Mouse (Mus musculus) limb, embryonic 12.5 days (tissue): ENCODE measurements around the gene Limk1. TPM values are rescaled to one million over a fixed set of nuclear protein-coding genes. Genes with fewer than 3 reads are reported as not detected.

ENCODE experiments used
- ATAC-seq: fragments of 200-750 bp; cut with Nextera tagmentation; 2 replicates; pipeline ENCODE4 v1.8.0; 2017; ENCODE audit warnings: low read depth, moderate TSS enrichment; ENCODE audit not compliant: insufficient number of reproducible peaks, insufficient read depth, low FRiP score, low TSS enrichment
- H3K27ac ChIP-seq: fragments of 300-500 bp; sonication (generic); 2 replicates; pipeline ENCODE4 v1.5.1; 2016; ENCODE audit warnings: mild to moderate bottlenecking, moderate library complexity
- H3K27me3 ChIP-seq: fragments of 300-500 bp; sonication (generic); 2 replicates; pipeline ENCODE4 v1.6.1; 2016; ENCODE audit warnings: mild to moderate bottlenecking, moderate library complexity
- H3K36me3 ChIP-seq: fragments of 300-500 bp; sonication (generic); 2 replicates; pipeline ENCODE4 v1.6.1; 2016; ENCODE audit warnings: mild to moderate bottlenecking, moderate library complexity
- H3K4me1 ChIP-seq: fragments of 300-500 bp; sonication (generic); replicated peaks from 2 replicates; pipeline ENCODE4 v1.6.1; 2016
- H3K4me2 ChIP-seq: fragments of 300-500 bp; sonication (generic); 2 replicates; pipeline ENCODE4 v1.6.1; 2016; ENCODE audit warnings: mild to moderate bottlenecking, moderate library complexity
- H3K4me3 ChIP-seq: fragments of 300-500 bp; sonication (generic); replicated peaks from 2 replicates; pipeline ENCODE4 v1.5.1; 2016; ENCODE audit warnings: mild to moderate bottlenecking
- H3K9ac ChIP-seq: fragments of 300-500 bp; sonication (generic); replicated peaks from 2 replicates; pipeline ENCODE4 v1.6.1; 2016; ENCODE audit warnings: mild to moderate bottlenecking, moderate library complexity
- H3K9me3 ChIP-seq: fragments of 300-500 bp; sonication (generic); 2 replicates; pipeline ENCODE4 v1.6.1; 2016; ENCODE audit warnings: mild to moderate bottlenecking, moderate library complexity
- WGBS: fragments of 180-500 bp; shearing (Covaris S2); methylation state at CpG from one replicate; pipeline ENCODE4 v1.1.7; 2016; 5-methylcytosine and 5-hydroxymethylcytosine counted together
- polyA plus RNA-seq: library from polyadenylated mRNA; unstranded; fragments of >200 nt; fragmentation: Nextera tagmentation; extraction: Ambion mirVana; gene quantifications from 2 replicates; pipeline ENCODE4 v1.2.1, GENCODE M21; 2016

The Limk1 gene
- polyA plus RNA-seq, 1 experiment from 2014 or later, result 10.6 TPM

- H3K27me3 ChIP-seq, result peaks cover 14% of the 10 kb centered on the region
- no peak overlapping the region for H3K27ac ChIP-seq
- H3K4me3 ChIP-seq, result no peak overlapping the region
- H3K4me1 ChIP-seq, result no peaks in the 10 kb centered on the region
- H3K9ac ChIP-seq, result no peak overlapping the region
- no peaks in the 10 kb centered on the region for H3K9me3 ChIP-seq
- ATAC-seq, result peak; percentile 59; the same call in 1 of the 2 replicates
- H3K36me3 ChIP-seq, result no peaks in the 10 kb centered on the region
- no peak overlapping the region for H3K4me2 ChIP-seq
Measured at GRCm38 (mm10) chr5:134704157-134704556, 15.8 kb upstream of the Limk1 start.

- no peak overlapping the region for H3K9ac ChIP-seq
- 60% methylated on average over 2 of the region's 2 CpGs for WGBS
- no peak for ATAC-seq
- H3K4me2 ChIP-seq, result no peak overlapping the region
- no peaks in the 10 kb centered on the region for H3K36me3 ChIP-seq
- no peaks in the 10 kb centered on the region for H3K27me3 ChIP-seq
- H3K9me3 ChIP-seq, result no peaks in the 10 kb centered on the region
- no peak overlapping the region for H3K27ac ChIP-seq
- no peaks in the 10 kb centered on the region for H3K4me1 ChIP-seq
- H3K4me3 ChIP-seq, result no peak overlapping the region
Measured at GRCm38 (mm10) chr5:134695539-134695938, 7.1 kb upstream of the Limk1 start.

GRCm38 (mm10) chr5:134695082-134695481, 6.7 kb upstream of the Limk1 start:
- H3K4me2 ChIP-seq, result no peak overlapping the region
- 10% methylated on average over 2 of the region's 2 CpGs for WGBS
- H3K27me3 ChIP-seq, result no peaks in the 10 kb centered on the region
- no peak for ATAC-seq
- no peak overlapping the region for H3K4me3 ChIP-seq
- no peaks in the 10 kb centered on the region for H3K36me3 ChIP-seq
- no peak overlapping the region for H3K9ac ChIP-seq
- H3K9me3 ChIP-seq, result no peaks in the 10 kb centered on the region
- H3K4me1 ChIP-seq, result no peaks in the 10 kb centered on the region
- no peak overlapping the region for H3K27ac ChIP-seq

- ATAC-seq, result no peak
- Histone ChIP-seq H3K4me1 (peaks cover 6% of the 10 kb centered on the region), H3K4me3 (no peak overlapping the region), H3K27me3 (no peaks in the 10 kb centered on the region), H3K36me3 (no peaks in the 10 kb centered on the region), H3K27ac (no peak overlapping the region), H3K9me3 (no peaks in the 10 kb centered on the region), H3K9ac (no peak overlapping the region), H3K4me2 (no peak overlapping the region)
- 85% methylated on average over 1 of the region's 1 CpGs for WGBS
Measured at GRCm38 (mm10) chr5:134692704-134693103, 4.3 kb upstream of the Limk1 start.

- Histone ChIP-seq H3K9ac (no peak overlapping the region; the same call in 1 of the 2 replicates), H3K4me2 (peak overlapping the region; percentile 78), H3K27ac (peak overlapping the region; percentile 50; the same call in 1 of the 2 replicates), H3K4me1 (peaks cover 13% of the 10 kb centered on the region), H3K27me3 (no peaks in the 10 kb centered on the region), H3K9me3 (no peaks in the 10 kb centered on the region), H3K36me3 (peaks cover 24% of the 10 kb centered on the region), H3K4me3 (peak overlapping the region; percentile 87)
- peak; percentile 94 for ATAC-seq
- under 1% methylated on average over 38 of the region's 38 CpGs for WGBS
Measured at GRCm38 (mm10) chr5:134688718-134689284, 403 bp upstream of the Limk1 start.

- 77% methylated on average over 1 of the region's 1 CpGs for WGBS
- Histone ChIP-seq H3K9ac (peak overlapping the region; percentile 78; the same call in 1 of the 2 replicates), H3K4me1 (peaks cover 13% of the 10 kb centered on the region), H3K27ac (no peak overlapping the region), H3K36me3 (peaks cover 34% of the 10 kb centered on the region), H3K4me2 (peak overlapping the region; percentile 78), H3K9me3 (no peaks in the 10 kb centered on the region), H3K4me3 (peak overlapping the region; percentile 87), H3K27me3 (no peaks in the 10 kb centered on the region)
- ATAC-seq, result no peak
Measured at GRCm38 (mm10) chr5:134687187-134687586, 1.2 kb downstream of the Limk1 start.

GRCm38 (mm10) chr5:134686541-134686940, 1.9 kb downstream of the Limk1 start:
- Histone ChIP-seq H3K9ac (no peak overlapping the region), H3K4me3 (no peak overlapping the region), H3K9me3 (no peaks in the 10 kb centered on the region), H3K4me1 (peaks cover 13% of the 10 kb centered on the region), H3K27me3 (no peaks in the 10 kb centered on the region), H3K27ac (no peak overlapping the region), H3K36me3 (peaks cover 34% of the 10 kb centered on the region), H3K4me2 (no peak overlapping the region)
- no peak for ATAC-seq
- WGBS, result 89% methylated on average over 6 of the region's 6 CpGs

- Histone ChIP-seq H3K27me3 (no peaks in the 10 kb centered on the region), H3K4me1 (peaks cover 12% of the 10 kb centered on the region), H3K4me3 (no peak overlapping the region), H3K4me2 (no peak overlapping the region), H3K36me3 (peaks cover 34% of the 10 kb centered on the region), H3K9ac (no peak overlapping the region), H3K9me3 (no peaks in the 10 kb centered on the region), H3K27ac (no peak overlapping the region)
- no peak for ATAC-seq
- WGBS, result 65% methylated on average over 2 of the region's 2 CpGs
Measured at GRCm38 (mm10) chr5:134684398-134684797, 4.0 kb downstream of the Limk1 start.

GRCm38 (mm10) chr5:134683813-134684212, 4.6 kb downstream of the Limk1 start:
- 38% methylated on average over 2 of the region's 2 CpGs for WGBS

GRCm38 (mm10) chr5:134680238-134680637, 8.2 kb downstream of the Limk1 start:
- Histone ChIP-seq H3K27me3 (no peaks in the 10 kb centered on the region; the same call in 1 of the 2 replicates), H3K9me3 (no peaks in the 10 kb centered on the region), H3K36me3 (peaks cover 29% of the 10 kb centered on the region), H3K4me1 (peaks cover 16% of the 10 kb centered on the region), H3K27ac (no peak overlapping the region), H3K4me3 (no peak overlapping the region), H3K4me2 (no peak overlapping the region), H3K9ac (no peak overlapping the region)
- ATAC-seq, result no peak
- 72% methylated on average over 12 of the region's 12 CpGs for WGBS

More at GRCm38 (mm10) chr5:134683813-134684212, 4.6 kb downstream of the Limk1 start:
- Histone ChIP-seq H3K9me3 (no peaks in the 10 kb centered on the region), H3K27me3 (no peaks in the 10 kb centered on the region), H3K4me3 (no peak overlapping the region), H3K36me3 (peaks cover 34% of the 10 kb centered on the region), H3K27ac (no peak overlapping the region), H3K4me1 (peaks cover 9% of the 10 kb centered on the region), H3K9ac (no peak overlapping the region), H3K4me2 (no peak overlapping the region)
- ATAC-seq, result no peak

GRCm38 (mm10) chr5:134678827-134679546, 9.4 kb downstream of the Limk1 start:
- H3K4me3 ChIP-seq, result no peak overlapping the region
- H3K27ac ChIP-seq, result no peak overlapping the region
- peaks cover 16% of the 10 kb centered on the region for H3K4me1 ChIP-seq
- ATAC-seq, result no peak
- H3K36me3 ChIP-seq, result peaks cover 20% of the 10 kb centered on the region
- no peak overlapping the region for H3K4me2 ChIP-seq
- no peak overlapping the region for H3K9ac ChIP-seq
- WGBS, result 54% methylated on average over 8 of the region's 8 CpGs
- H3K9me3 ChIP-seq, result no peaks in the 10 kb centered on the region
- no peaks in the 10 kb centered on the region; the same call in 1 of the 2 replicates for H3K27me3 ChIP-seq
